Mouse (Mus musculus): Measurements from ENCODE around the gene Prpf18.

Gene Prpf18

GRCm38 (mm10) chr2:4575975-4576374 is 75.9 kb downstream of the Prpf18 start:
- no peak for DNase-seq (ENCODE audit: low spot score in 2 of 2)

GRCm38 (mm10) chr2:4575163-4575562 is 76.8 kb downstream of the Prpf18 start:
- no peak for DNase-seq (ENCODE audit: low spot score in 2 of 2)

- no peak for DNase-seq (ENCODE audit: low spot score in 2 of 2)
These were observed 77.7 kb downstream of the Prpf18 start for GRCm38 (mm10) chr2:4574251-4574650.

GRCm38 (mm10) chr2:4573386-4573785 is 78.5 kb downstream of the Prpf18 start:
- no peak for DNase-seq (ENCODE audit: low spot score in 2 of 2)

GRCm38 (mm10) chr2:4572498-4573263 is 79.2 kb downstream of the Prpf18 start:
- no peak for DNase-seq (ENCODE audit: low spot score in 2 of 2)
